Mouse (Mus musculus) embryonic fibroblast, embryonic 13.5 days (primary cell): ENCODE data around the gene Mdh2.

Experiments used
- CTCF ChIP-seq: IDR thresholded peaks from 2 replicates; pipeline ENCODE4 v1.5.1; 2011; ENCODE audit warnings: mild to moderate bottlenecking, control low read depth, low read length, moderate library complexity, borderline replicate concordance; ENCODE audit not compliant: insufficient read depth
- POLR2A ChIP-seq: IDR thresholded peaks from 2 replicates; pipeline ENCODE4 v1.6.1; 2011; ENCODE audit warnings: low read depth, mild to moderate bottlenecking, control low read depth, low read length, moderate library complexity

DNA sequence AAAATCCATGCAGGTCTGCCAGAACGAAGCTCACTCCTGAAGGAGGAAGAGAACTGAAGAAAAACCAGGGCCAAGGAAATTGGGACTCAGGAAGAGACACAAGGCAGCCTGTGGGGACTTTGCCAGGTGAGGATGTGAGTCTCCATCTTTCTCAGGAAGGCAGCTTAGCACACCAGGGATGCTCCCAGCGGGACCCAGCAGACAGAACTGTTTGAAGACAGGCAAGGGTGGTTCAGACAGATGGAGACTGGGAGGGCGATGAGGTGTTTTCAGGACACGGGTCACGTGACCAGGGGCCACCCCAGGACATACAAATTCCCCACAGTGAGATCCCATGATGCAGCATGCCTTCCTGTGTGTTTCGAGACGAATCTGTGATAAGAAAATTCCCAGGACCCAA, 40.2 kb downstream of the Mdh2 start:
- no peak for TF ChIP-seq CTCF
- TF ChIP-seq POLR2A, result no peak
